Mouse (Mus musculus) frontal cortex, postnatal 25 days (tissue): ENCODE measurements around the gene Dab2.

Experiments used
- DNase-seq, 2 experiments: peaks; one replicate each; pipeline ENCODE4 v3.0.0; 2022; ENCODE audit warnings: low spot score in 2 of 2

Gene Dab2

DNA sequence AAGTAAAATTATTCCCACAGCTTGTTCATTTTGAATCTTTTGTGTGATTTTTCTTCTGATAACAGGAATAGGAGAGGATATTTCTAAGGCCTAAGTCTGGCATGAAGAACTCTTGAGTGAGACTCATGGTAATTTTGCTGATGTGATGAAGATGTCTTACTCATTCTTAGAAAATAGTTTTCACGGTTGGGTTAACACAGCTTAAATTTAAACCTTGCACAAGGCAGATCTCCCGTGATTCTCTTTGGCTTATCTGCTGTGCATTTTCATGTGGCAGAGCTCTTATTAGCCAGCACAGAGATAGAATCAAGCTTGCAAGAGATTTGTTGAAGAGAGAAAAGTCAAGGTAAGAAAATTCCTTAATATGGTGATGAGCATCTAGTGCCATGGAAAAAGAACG is at the start of gene Dab2:
Gene Dab2 (plus strand): TSS at position 235 of the 400 bp plus-strand sequence.
- DNase-seq: no peak

DNA sequence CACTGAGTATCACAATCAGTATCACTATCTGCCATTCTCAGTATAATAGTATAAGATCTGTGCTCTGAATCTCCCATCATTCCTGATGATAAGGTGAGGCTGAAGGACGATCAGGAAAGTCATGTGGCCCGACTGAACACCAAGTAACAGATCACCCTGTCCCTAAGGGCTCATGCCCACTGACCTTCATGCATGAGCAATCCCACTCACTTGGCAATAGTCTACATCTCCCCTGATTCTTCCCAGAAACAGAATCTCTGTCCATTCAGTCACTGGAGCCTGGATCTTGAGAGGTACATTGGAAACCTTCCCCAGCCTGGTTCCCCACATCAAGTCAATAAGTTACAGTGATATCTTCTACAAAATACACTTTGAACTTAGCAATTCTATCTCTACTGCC is 46.1 kb upstream of the Dab2 start:
- no peak for DNase-seq

DNA sequence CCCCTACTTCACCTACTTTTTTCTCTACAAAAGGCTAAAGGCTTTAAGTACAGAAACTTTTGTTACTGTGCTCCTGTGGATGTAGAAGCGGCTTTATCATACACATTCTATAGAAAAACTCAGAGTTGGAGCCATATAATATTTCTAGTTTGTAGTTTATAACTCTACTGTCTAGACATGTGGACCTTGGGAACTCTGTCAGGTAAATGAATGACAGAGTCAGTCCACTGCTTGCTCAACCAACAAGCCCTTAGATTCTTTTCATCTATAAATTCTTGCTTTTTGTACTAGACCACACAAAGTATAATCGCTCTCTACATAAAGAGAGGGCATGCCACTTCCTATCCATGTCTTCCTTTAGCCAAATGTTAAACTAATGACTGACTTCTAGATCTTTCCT is 45.2 kb upstream of the Dab2 start:
- no peak for DNase-seq

DNA sequence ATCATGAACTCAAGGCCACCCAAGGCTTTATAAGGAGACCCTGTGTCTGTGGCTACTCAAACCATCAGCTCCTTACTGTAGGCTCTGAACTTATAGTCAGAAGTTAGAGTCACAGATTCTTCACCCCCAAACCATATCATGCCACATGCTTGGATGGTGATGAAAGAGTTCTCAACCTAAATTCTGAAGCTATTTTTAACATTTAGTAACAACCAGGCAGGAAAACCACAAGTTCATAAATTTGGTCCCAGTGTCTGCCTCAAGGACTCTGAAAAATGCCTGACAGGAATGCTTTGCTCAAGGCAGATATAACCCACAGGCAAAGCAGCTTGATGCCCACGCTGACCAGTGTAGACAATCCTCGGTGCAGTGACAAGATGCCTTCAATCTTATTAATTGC is 42.5 kb upstream of the Dab2 start:
- no peak for DNase-seq

DNA sequence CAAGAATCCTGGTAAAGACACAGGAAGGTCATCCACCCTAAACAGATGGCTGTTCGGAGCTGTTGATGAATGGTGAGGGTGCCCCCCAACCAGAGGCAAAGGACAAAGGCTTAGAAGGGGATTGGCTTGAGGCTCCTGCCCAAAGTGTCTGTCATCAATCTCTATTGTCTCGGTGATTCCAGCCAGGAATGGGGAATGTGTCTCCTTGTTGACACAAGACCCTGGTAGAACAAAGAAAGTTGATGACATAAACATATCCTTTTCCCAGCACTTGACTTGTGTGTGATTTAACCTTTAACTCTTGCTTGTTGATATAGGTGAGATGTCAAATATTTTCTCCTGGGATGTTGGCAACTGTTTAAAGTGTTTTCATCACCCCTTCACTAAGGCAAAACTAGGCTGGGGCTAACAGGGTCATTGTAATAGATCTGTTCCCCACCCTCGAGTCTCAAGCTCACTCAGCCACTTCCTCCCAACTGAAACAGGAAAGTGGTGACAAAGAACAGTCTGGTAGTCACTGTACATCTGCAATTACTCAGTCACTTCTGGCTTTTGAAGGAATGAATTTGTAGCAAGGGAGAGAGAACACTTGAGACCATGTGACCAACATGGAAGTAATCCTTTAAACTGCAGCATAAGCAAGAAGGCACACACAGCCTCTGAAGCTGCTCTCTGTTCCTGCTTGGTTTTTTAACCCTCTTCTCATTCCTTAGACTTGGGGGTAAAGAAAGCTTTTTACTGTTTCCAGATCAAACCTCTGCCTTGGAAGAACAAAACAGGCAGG is 39.4 kb upstream of the Dab2 start:
- DNase-seq: no peak

DNA sequence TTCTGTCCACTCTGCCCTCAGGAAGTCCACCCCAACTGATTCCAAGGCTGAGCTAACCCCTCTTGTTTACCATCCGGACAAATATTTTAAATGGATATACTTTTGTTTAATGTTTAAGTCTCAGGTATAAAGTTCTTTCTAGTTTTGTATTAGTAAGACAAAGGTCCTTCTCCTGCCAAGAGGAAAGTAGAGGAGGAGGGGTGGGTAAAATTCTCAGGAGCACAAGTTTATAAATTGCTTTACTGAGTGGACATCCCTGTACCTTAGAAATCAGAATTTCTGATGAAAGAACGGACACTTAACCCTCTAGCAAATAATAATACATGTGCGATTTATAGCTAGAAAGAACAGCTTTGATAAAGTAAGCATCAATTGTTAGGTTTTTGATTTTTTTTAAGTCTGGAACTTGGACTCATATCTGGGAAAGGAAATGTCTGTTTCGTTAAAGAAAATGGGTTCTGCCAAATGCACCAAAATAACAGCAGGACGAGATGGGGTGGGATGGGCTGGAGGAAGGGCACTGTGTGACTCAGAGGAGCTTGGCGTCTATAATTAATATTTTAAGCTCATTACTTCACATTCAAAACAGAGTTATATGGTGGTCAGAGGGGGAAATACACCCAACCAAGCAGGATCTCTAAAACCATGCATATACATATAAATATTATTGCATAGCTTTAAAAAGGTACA is 38.7 kb upstream of the Dab2 start:
- DNase-seq: no peak

DNA sequence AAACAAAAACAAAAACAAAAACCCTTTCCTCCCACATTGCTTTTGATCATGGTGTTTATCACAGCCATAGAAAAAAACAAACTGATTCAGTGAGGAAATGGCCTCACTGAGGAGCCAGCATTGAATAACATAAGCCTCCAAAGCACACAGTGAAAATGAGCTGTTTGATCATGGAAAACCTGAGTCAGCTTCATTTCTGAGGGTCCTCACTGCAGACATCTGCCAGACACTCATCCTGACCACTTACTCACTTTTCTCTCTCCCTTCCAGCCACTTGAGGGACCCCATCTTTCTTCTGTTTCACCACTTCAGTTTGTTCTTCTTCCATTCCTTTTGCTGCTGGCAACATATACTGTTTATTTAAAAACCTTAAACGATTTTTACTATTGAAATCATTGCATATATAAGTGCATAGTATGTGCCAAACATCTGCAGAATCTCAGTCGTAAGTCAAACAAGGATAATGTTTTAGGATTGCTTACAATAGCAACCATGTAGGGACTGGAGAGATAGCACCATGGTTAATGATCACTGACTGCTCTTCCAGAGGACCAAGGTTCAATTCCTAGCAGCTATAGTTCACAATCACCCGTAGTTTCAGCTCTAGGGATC is 32.3 kb upstream of the Dab2 start:
- no peak for DNase-seq

DNA sequence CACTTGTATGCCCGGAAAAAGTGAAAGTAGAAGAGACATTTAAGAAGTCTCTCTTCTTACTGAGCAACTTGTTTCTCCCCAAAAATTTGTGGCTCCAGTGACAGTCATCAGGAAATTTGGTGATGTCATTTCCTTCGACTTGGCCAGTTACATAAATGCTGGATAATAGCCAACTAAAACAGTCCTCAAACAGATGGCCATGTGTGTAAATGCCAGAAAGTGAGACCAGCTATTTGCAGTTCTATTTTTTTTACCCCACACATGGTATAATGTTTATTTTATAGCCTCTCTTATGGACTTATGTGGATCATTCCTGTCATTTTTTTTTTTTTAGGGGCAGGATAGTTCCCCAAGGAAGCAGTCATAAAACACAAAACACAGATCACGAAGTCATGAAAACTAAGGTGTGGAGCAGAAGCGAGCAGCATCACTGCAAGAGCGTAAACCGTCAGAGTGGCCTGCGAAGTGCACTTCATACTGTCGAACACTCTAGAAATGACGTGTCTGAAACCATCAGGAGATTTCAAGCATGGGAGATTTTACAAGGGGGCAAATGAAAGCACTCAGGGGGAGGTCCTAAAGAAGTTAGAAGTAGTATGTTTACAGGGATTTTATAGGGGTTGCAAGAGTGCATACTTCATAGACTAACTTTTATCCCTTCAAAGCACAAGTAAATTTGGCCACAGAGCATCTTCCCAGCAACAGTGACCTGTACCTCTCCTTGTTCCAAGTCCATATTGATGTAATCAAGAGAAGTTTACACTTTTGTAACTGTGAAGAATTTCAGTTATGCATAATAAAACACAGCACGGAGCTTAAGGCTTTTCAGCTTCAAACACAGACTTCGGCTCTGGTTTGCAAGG is 20.8 kb upstream of the Dab2 start:
- no peak for DNase-seq

DNA sequence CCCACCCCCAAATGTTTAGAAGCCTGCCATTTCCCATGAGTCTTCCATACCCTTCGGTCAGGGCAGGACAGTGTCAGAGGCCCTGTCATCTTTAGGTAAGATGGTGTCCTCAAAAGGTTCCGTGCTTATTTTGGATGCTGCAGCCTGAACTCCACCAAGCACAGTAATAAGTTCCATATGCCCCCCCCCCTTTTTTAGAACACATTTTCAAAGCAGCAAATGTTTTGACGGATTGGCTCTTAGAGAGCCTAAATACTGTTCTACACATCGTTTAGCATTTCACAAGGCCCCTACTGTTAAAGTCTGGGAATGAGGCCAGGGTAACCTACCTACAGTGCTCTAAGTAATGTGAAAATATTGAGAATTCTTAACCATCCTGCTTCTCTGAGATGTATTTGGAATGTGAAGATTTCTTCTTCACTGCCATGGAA is 19.6 kb upstream of the Dab2 start:
- no peak for DNase-seq

DNA sequence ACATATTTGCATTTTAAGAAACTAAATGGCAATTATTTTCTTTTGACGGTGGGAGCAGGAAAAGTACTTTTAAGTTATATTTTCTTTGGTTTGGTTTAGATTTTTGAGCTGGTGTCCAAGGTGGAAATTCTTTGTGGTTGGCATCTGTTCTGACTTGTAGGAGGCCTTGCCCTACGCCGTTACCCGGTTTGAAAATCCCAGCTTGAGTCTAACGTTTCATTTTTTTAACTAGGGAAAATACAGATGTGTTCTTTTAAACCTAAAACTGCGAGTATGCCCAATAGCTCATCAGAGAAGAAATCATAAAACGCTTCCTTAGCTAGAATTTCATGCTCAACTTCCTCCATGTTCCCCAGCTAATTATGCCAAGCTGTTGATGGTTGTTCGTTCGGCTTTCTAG is 16.3 kb upstream of the Dab2 start:
- DNase-seq: no peak

DNA sequence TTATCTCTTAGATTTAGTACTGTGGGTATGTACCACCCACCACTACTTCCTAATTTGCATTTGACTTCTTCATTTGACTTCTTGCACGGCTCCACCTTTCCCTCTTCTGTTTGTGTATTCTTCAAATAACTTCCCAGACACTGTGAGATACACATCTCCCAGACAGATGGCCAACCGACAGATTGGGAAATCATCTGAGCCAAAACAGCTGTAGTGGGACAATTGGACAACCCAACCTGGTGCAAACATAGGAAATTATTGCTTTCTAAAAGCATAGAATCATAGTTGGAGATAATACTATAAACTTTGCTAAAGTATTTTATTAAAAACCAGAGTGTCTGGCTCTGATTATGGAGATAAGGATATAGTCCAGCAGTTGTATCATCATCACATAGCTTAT is 3.5 kb upstream of the Dab2 start:
- no peak for DNase-seq

DNA sequence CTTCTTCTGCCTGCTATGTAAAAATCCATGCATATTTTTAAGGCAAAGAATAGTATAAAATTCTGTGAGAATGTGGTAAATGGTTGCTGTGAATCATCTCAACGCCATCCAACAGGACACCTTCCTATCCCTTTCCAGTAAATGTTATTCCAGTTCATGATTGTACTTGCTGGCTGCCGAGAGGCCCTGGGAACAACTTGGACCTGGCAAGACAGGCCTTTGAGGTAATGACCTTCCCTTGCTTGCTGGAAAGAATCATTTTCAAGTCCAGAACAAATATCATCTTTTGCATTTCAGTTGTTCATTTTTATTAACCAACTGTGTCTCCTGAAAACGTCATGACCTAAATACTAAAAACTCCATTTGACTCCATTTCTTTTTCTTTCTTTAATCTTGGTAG is 862 bp upstream of the Dab2 start:
- no peak for DNase-seq

DNA sequence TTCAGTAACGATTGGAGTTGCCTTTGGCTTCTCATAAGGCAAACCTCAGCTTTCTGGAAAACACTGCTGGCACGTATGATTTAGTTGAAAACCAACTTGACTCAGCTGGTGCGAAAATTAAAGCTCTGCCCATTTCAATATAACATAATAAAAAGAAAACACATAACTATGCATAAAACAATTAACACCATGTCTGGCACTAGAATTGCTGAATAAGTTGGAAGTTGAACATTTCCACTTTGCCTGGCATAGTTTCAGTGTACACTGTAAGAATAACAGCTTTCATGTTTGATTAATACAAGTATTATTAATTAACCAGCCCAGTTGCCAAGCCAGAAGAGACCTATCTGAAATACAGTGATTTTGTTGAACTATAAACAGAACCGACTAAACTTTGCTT is 2.6 kb downstream of the Dab2 start:
- no peak for DNase-seq

DNA sequence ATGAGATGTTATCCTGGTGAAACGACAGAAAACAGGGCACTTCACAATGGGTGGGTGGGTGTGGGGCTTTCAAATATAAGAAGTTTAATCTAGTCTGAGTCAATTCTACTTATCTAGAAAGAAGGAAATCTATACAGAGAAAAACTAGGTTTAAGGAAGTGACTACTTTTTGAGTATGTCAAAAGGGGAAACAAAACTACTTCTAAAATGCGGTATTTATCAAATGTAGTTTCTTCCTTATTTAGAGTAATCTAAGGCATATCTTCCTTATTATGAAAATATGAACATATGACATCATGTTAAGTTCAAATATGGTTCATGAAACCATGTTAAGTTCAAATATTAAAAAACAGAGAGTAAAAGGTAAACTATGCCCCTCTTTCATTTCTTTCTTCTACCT is 4.2 kb downstream of the Dab2 start:
- no peak for DNase-seq

DNA sequence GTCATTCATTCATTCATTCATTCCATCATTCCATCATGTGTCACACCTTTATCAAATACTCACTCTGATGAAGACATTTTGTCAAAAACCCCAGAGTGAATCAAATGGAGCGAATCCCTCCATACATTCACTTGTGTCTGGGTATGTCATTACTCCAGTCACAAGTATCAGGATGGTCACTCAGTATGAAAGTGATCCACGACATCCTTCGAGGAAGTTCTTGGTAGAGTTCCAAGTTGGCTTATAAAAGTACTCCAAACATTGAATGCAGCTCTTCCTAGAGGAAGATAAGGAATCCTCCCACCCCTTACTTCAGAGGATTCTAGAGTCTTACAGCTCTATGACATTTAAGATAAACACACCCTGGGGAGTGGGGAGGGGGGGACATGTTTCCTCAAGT is 10.0 kb downstream of the Dab2 start:
- no peak for DNase-seq

DNA sequence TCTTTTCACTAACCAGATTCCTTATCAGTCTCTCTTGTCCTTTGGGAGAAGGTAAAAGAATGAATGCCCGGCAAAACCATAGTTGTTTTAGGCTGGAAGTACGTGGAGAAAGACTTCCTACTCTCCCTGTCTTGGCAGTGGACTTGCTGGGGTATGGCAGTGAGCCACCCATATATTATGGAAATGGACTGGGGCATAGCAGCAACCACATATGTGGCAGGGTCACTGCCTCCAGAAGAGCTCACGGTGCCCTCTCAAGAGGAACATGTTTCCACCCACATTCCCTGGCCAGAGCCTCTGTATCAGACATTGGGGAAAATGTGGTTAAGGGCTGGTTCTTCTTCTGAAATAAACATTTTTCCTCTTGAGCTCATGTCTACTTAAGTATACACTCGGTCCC is 10.8 kb downstream of the Dab2 start:
- DNase-seq: no peak

DNA sequence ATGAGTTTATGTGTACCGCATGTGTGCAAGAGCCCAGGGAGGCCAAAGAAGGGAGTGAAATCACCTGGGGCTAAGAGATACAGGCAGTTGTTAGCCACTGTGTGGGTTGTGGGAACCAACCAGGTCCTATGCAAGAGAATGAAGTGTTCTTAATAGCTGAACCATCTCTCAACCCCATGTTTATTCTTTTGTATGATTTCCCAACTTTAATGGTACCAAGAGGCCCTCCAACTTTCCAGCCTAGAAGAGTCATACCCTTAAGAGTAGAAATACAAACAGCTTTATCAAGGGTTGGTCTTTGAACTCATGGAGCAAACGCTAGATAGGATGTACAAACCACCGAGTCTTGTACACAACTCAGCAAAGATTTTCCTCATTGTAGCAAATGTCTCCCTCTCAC is 12.8 kb downstream of the Dab2 start:
- DNase-seq: no peak

DNA sequence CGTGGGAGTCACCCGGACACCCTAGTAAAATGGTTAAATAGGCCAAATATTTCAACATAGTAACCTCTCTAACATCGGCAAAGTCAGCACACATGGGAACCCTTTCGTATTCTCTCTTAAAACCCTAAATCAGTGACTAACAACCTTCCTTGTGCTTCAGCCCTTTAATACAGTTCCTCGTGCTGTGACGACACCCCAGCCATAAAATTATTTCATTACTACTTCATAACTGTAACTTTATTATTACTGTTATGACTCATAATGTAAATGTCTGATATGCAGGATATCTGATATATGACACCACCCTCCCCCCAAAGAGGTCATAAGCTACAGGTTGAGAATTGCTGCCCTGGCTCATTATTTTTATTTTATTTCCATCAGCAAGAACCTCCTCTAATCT is 19.8 kb downstream of the Dab2 start:
- no peak for DNase-seq

DNA sequence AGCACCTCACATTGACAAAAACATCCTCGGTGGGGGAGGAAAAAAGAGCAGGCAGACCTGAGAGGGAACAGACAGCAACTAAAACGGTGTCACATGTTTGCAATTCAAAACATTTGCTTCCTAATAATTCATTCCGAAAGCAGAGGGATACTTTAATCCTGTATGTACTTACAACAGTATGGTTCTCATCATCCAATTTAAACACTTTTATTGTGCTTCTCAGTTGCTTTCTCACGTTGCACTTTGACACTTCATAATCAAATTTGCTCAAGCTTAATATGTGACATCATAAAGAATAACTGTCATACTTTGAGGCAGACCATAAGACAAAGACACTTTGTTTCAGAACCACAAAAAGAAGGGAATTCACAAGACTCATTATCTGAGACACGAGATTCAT is 20.9 kb downstream of the Dab2 start:
- no peak for DNase-seq

DNA sequence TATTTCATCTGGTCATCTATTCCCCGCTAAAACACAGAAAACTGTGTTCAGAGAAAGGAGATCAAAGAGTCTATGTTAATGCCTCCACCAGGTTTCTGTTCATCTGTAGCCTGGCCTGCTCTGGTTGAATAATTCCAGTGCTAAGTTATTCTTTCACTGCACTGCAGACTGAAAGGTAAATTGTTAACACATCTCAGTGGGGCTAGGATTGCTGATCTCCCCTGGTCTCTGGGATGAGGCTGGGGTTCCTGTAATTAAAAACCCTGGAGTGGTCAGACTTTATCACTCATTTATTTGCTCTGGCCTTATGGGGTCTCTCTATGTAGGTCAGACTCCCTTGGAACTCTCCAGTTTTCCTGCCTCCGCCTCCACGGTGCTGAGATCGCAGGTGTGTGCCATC is 21.7 kb downstream of the Dab2 start:
- no peak for DNase-seq

DNA sequence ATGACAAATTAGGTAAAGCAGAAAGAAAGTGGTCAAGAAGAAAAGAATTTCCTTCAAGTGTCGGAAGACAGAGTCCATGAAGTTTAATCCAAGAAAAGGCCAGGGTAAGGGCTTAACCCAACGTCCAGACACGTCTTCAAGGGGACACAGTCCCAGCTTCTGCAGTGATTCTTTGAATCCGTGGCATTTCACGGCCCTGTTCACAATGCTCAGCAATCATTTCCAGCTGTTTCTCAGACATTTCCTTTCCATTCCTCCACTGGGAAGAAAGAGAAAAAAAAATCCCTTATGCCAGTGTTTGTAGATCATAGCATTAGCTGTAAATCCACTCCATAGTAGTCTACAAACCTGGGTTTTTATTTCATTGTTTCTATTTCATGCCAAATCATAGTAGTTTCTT is 22.7 kb downstream of the Dab2 start:
- DNase-seq: no peak

DNA sequence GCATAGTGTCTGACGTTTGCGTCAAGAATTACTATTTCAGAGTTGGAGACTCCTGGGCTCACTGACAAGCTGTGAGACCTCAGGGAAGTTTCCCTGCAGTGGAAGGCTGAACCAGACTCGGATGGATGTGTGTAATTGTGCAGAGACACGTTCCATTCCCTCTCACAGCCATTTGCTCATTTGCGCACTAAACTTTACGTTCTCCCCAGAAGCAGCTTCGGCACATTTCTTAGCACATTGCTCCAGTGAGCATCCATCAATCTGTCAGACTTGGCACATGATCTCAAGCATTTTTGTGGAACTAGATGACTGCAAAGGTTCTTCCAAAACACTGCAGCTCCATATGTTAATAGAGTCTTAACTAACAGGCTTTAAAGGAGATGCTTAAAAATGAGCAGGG is 24.0 kb downstream of the Dab2 start:
- DNase-seq: no peak
